Mouse (Mus musculus) forebrain, embryonic 16.5 days (tissue): Measurements from ENCODE around the gene Sesn2. TPM values are rescaled to one million over a fixed set of nuclear protein-coding genes. Genes with fewer than 3 reads are reported as not detected.

ENCODE experiments used
- ATAC-seq: fragments of 200-750 bp; cut with Nextera tagmentation; 2 replicates; pipeline ENCODE4 v1.8.0; 2017; ENCODE audit warnings: mild to moderate bottlenecking, moderate library complexity
- H3K27ac ChIP-seq: fragments of 300-500 bp; sonication (generic); 2 replicates; pipeline ENCODE4 v1.5.1; 2014; ENCODE audit warnings: low read length, control low read depth
- H3K27me3 ChIP-seq: fragments of 300-500 bp; sonication (generic); replicated peaks from 2 replicates; pipeline ENCODE4 v1.6.1; 2014; ENCODE audit warnings: low read length; ENCODE audit not compliant: control insufficient read depth, insufficient read depth
- H3K36me3 ChIP-seq: fragments of 300-500 bp; sonication (generic); 2 replicates; pipeline ENCODE4 v1.6.1; 2014; ENCODE audit not compliant: control insufficient read depth, insufficient read depth
- H3K4me1 ChIP-seq: fragments of 300-500 bp; sonication (generic); replicated peaks from 2 replicates; pipeline ENCODE4 v1.6.1; 2014; ENCODE audit warnings: low read length; ENCODE audit not compliant: control insufficient read depth, insufficient read depth
- H3K4me2 ChIP-seq: fragments of 300-500 bp; sonication (generic); 2 replicates; pipeline ENCODE4 v1.6.1; 2014; ENCODE audit warnings: mild to moderate bottlenecking, low read length, control low read depth
- H3K4me3 ChIP-seq: fragments of 300-500 bp; sonication (generic); replicated peaks from 2 replicates; pipeline ENCODE4 v1.5.1; 2014; ENCODE audit warnings: mild to moderate bottlenecking, low read length, control low read depth
- H3K9ac ChIP-seq: fragments of 300-500 bp; sonication (generic); replicated peaks from 2 replicates; pipeline ENCODE4 v1.6.1; 2014; ENCODE audit warnings: low read depth, low read length, control low read depth
- H3K9me3 ChIP-seq: fragments of 300-500 bp; sonication (generic); 2 replicates; pipeline ENCODE4 v1.6.1; 2016; ENCODE audit warnings: low read length; ENCODE audit not compliant: control insufficient read depth
- WGBS: fragments of 180-500 bp; shearing (Covaris S2); extraction: QIAGEN DNeasy Blood & Tissue Kit; methylation state at CpG from one replicate; pipeline ENCODE4 v1.1.7; 2014; 5-methylcytosine and 5-hydroxymethylcytosine counted together
- polyA plus RNA-seq: library from polyadenylated mRNA; unstranded; fragments of >200 nt; fragmentation: Nextera tagmentation; extraction: Ambion mirVana; gene quantifications from 2 replicates; pipeline ENCODE4 v1.2.1, GENCODE M21; 2015

The Sesn2 gene
- polyA plus RNA-seq, 1 experiment from 2014 or later = 8.3 TPM

GRCm38 (mm10) chr4:132474631-132475030, 35.7 kb downstream of the Sesn2 start:
- H3K27me3 ChIP-seq = no peaks in the 10 kb centered on the region
- 71% methylated on average over 4 of the region's 4 CpGs for WGBS

GRCm38 (mm10) chr4:132473411-132473810, 36.9 kb downstream of the Sesn2 start:
- H3K9ac ChIP-seq = no peak overlapping the region
- no peak overlapping the region for H3K27ac ChIP-seq
- WGBS = 89% methylated on average over 9 of the region's 9 CpGs
- no peak overlapping the region for H3K4me3 ChIP-seq
- no peak for ATAC-seq
- H3K9me3 ChIP-seq = no peaks in the 10 kb centered on the region
- H3K27me3 ChIP-seq = no peaks in the 10 kb centered on the region
- no peaks in the 10 kb centered on the region for H3K4me1 ChIP-seq
- H3K36me3 ChIP-seq = no peaks in the 10 kb centered on the region
- no peak overlapping the region for H3K4me2 ChIP-seq

More at GRCm38 (mm10) chr4:132474631-132475030, 35.7 kb downstream of the Sesn2 start:
- Histone ChIP-seq H3K9ac (no peak overlapping the region), H3K27ac (no peak overlapping the region), H3K9me3 (no peaks in the 10 kb centered on the region), H3K4me1 (no peaks in the 10 kb centered on the region), H3K36me3 (no peaks in the 10 kb centered on the region), H3K4me3 (no peak overlapping the region), H3K4me2 (no peak overlapping the region)
- no peak for ATAC-seq

- no peak overlapping the region for H3K4me2 ChIP-seq
- no peak overlapping the region for H3K27ac ChIP-seq
- 19% methylated on average over 3 of the region's 3 CpGs for WGBS
Measured at GRCm38 (mm10) chr4:132469873-132470272, 40.4 kb downstream of the Sesn2 start.

GRCm38 (mm10) chr4:132464255-132464613, 46.1 kb downstream of the Sesn2 start:
- H3K4me1 ChIP-seq = peaks cover 17% of the 10 kb centered on the region
- H3K9ac ChIP-seq = peak overlapping the region; percentile 65
- H3K27me3 ChIP-seq = no peaks in the 10 kb centered on the region
- no peaks in the 10 kb centered on the region for H3K9me3 ChIP-seq
- ATAC-seq = 0 out of 2 replicates have a peak, but pooled peaks have one; percentile 21
- H3K27ac ChIP-seq = no peak overlapping the region
- WGBS = 2% methylated on average over 5 of the region's 5 CpGs
- H3K4me2 ChIP-seq = peak overlapping the region; percentile 89
- peak overlapping the region; percentile 81 for H3K4me3 ChIP-seq
- H3K36me3 ChIP-seq = peaks cover 15% of the 10 kb centered on the region

More at GRCm38 (mm10) chr4:132469873-132470272, 40.4 kb downstream of the Sesn2 start:
- Histone ChIP-seq H3K4me1 (no peaks in the 10 kb centered on the region), H3K27me3 (no peaks in the 10 kb centered on the region), H3K4me3 (no peak overlapping the region), H3K9me3 (no peaks in the 10 kb centered on the region), H3K36me3 (no peaks in the 10 kb centered on the region), H3K9ac (no peak overlapping the region)
- ATAC-seq = no peak

- H3K27ac ChIP-seq = peak within 1 kb of the TSS; percentile 44; the same call in 1 of the 2 replicates
- H3K4me1 ChIP-seq = peaks cover 17% of the 10 kb centered on the region
- no peaks in the 10 kb centered on the region for H3K9me3 ChIP-seq
- peaks cover 17% of the 10 kb centered on the region for H3K36me3 ChIP-seq
- H3K4me3 ChIP-seq = peak within 1 kb of the TSS; percentile 81
- ATAC-seq = peak; percentile 97
- H3K4me2 ChIP-seq = peak within 1 kb of the TSS; percentile 89
- no peaks in the 10 kb centered on the region for H3K27me3 ChIP-seq
- WGBS = under 1% methylated on average over 44 of the region's 44 CpGs
- H3K9ac ChIP-seq = peak within 1 kb of the TSS; percentile 65
Measured at GRCm38 (mm10) chr4:132463430-132464254, 46.7 kb downstream of the Sesn2 start, which contains the start of gene Med18. TSS of gene Med18 (minus strand) at chr4:132463921.

- no peaks in the 10 kb centered on the region for H3K9me3 ChIP-seq
- ATAC-seq = no peak
- H3K4me1 ChIP-seq = peaks cover 17% of the 10 kb centered on the region
- no peak overlapping the region for H3K27ac ChIP-seq
- peak overlapping the region; percentile 81 for H3K4me3 ChIP-seq
- peak overlapping the region; percentile 65 for H3K9ac ChIP-seq
- peak overlapping the region; percentile 89 for H3K4me2 ChIP-seq
- H3K27me3 ChIP-seq = no peaks in the 10 kb centered on the region
- peaks cover 23% of the 10 kb centered on the region for H3K36me3 ChIP-seq
- WGBS = 10% methylated on average over 11 of the region's 11 CpGs
Measured at GRCm38 (mm10) chr4:132462836-132463235, 47.5 kb downstream of the Sesn2 start.

GRCm38 (mm10) chr4:132460225-132460624, 50.1 kb downstream of the Sesn2 start:
- no peak overlapping the region for H3K9ac ChIP-seq
- H3K27me3 ChIP-seq = no peaks in the 10 kb centered on the region
- peaks cover 29% of the 10 kb centered on the region for H3K36me3 ChIP-seq
- 89% methylated on average over 8 of the region's 8 CpGs for WGBS
- ATAC-seq = no peak
- H3K4me2 ChIP-seq = no peak overlapping the region
- no peak overlapping the region for H3K27ac ChIP-seq
- no peaks in the 10 kb centered on the region for H3K9me3 ChIP-seq
- H3K4me1 ChIP-seq = peaks cover 17% of the 10 kb centered on the region
- H3K4me3 ChIP-seq = no peak overlapping the region

GRCm38 (mm10) chr4:132455561-132455960, 54.7 kb downstream of the Sesn2 start:
- Histone ChIP-seq H3K36me3 (peaks cover 27% of the 10 kb centered on the region), H3K4me3 (no peak overlapping the region), H3K27me3 (no peaks in the 10 kb centered on the region), H3K4me2 (no peak overlapping the region), H3K9me3 (no peaks in the 10 kb centered on the region), H3K27ac (no peak overlapping the region), H3K4me1 (no peaks in the 10 kb centered on the region), H3K9ac (no peak overlapping the region)
- ATAC-seq = no peak
- WGBS = 98% methylated on average over 6 of the region's 6 CpGs

GRCm38 (mm10) chr4:132455146-132455545, 55.2 kb downstream of the Sesn2 start:
- Histone ChIP-seq H3K4me1 (no peaks in the 10 kb centered on the region), H3K4me3 (no peak overlapping the region), H3K9ac (no peak overlapping the region), H3K4me2 (no peak overlapping the region), H3K9me3 (no peaks in the 10 kb centered on the region), H3K27me3 (no peaks in the 10 kb centered on the region), H3K36me3 (peaks cover 23% of the 10 kb centered on the region), H3K27ac (no peak overlapping the region)
- no peak for ATAC-seq
- WGBS = 85% methylated on average over 3 of the region's 3 CpGs
